Mouse (Mus musculus) lung, embryonic 15.5 days (tissue): ENCODE measurements around the gene Sct. TPM values are rescaled to one million over a fixed set of nuclear protein-coding genes. Genes with fewer than 3 reads are reported as not detected.

Experiments
- ATAC-seq: fragments of 200-750 bp; cut with Nextera tagmentation; 2 replicates; pipeline ENCODE4 v1.8.0; 2017; ENCODE audit warnings: moderate number of reproducible peaks, borderline replicate concordance; ENCODE audit not compliant: low FRiP score, low TSS enrichment; ENCODE audit errors: extremely low read depth
- H3K27ac ChIP-seq: fragments of 300-500 bp; sonication (generic); 2 replicates; pipeline ENCODE4 v1.5.1; 2015; ENCODE audit warnings: moderate library complexity, mild to moderate bottlenecking, inconsistent platforms
- H3K27me3 ChIP-seq: fragments of 300-500 bp; sonication (generic); 2 replicates; pipeline ENCODE4 v1.6.1; 2015; ENCODE audit warnings: inconsistent platforms
- H3K36me3 ChIP-seq: fragments of 300-500 bp; sonication (generic); 2 replicates; pipeline ENCODE4 v1.6.1; 2015; ENCODE audit warnings: inconsistent platforms
- H3K4me1 ChIP-seq: fragments of 300-500 bp; sonication (generic); 2 replicates; pipeline ENCODE4 v1.6.1; 2015; ENCODE audit warnings: inconsistent platforms
- H3K4me2 ChIP-seq: fragments of 300-500 bp; sonication (generic); 2 replicates; pipeline ENCODE4 v1.6.1; 2015; ENCODE audit warnings: inconsistent platforms, mild to moderate bottlenecking, moderate library complexity
- H3K4me3 ChIP-seq: fragments of 300-500 bp; sonication (generic); 2 replicates; pipeline ENCODE4 v1.5.1; 2015; ENCODE audit warnings: mild to moderate bottlenecking, inconsistent platforms
- H3K9ac ChIP-seq: fragments of 300-500 bp; sonication (generic); 2 replicates; pipeline ENCODE4 v1.6.1; 2015; ENCODE audit warnings: inconsistent platforms
- H3K9me3 ChIP-seq: fragments of 300-500 bp; sonication (generic); 2 replicates; pipeline ENCODE4 v1.6.1; 2016; ENCODE audit warnings: inconsistent platforms
- WGBS: fragments of 180-500 bp; shearing (Covaris S2); methylation state at CpG from one replicate; pipeline ENCODE4 v1.1.7; 2015; 5-methylcytosine and 5-hydroxymethylcytosine counted together
- polyA plus RNA-seq: library from polyadenylated mRNA; unstranded; fragments of >200 nt; fragmentation: Nextera tagmentation; extraction: Ambion mirVana; gene quantifications from 2 replicates; pipeline ENCODE4 v1.2.1, GENCODE M21; 2015

The Sct gene
- polyA plus RNA-seq, 1 experiment from 2014 or later: 2.3 TPM

- Histone ChIP-seq H3K36me3 (peaks cover 93% of the 10 kb centered on the region), H3K27ac (no peak overlapping the region), H3K4me3 (no peak overlapping the region), H3K9ac (no peak overlapping the region), H3K27me3 (no peaks in the 10 kb centered on the region), H3K4me1 (no peaks in the 10 kb centered on the region), H3K4me2 (no peak overlapping the region), H3K9me3 (no peaks in the 10 kb centered on the region)
- ATAC-seq: no peak
- WGBS: 85% methylated on average over 4 of the region's 4 CpGs
These were observed 25.6 kb upstream of the Sct start for GRCm38 (mm10) chr7:141304537-141304936.

DNA sequence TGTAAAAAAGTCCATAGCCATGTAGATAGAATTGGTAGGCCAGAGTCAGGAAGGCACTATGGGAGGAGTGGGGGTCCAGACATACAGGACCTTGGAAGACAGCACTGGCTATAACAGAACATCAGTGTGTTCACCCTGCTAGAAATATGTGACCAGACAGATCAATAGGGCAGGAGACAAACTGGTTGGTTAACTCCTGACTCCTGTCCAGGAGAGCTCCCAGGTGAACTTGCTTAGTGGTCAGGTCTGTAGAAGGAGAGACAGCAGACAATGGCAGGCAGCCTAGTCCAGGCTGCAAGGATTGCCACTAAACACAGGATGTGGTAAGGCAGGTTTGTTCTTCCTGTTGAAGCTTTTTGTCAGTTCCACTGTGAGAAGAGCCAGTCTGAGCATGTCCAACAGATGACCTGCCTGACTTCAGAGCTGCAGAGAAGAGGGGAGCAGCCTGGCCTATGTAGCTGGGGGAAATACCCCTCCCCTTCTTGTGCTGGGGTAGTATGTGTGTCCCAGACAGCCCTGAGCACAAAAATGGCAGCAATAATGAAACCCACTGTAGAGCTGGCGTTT is 23.9 kb upstream of the Sct start:
- Histone ChIP-seq H3K36me3 (peaks cover 77% of the 10 kb centered on the region), H3K9ac (no peak overlapping the region), H3K27ac (no peak overlapping the region), H3K9me3 (no peaks in the 10 kb centered on the region), H3K4me1 (no peaks in the 10 kb centered on the region), H3K27me3 (no peaks in the 10 kb centered on the region), H3K4me3 (no peak overlapping the region), H3K4me2 (no peak overlapping the region)
- no peak for ATAC-seq
- WGBS: 86% methylated on average over 1 of the region's 1 CpGs

DNA sequence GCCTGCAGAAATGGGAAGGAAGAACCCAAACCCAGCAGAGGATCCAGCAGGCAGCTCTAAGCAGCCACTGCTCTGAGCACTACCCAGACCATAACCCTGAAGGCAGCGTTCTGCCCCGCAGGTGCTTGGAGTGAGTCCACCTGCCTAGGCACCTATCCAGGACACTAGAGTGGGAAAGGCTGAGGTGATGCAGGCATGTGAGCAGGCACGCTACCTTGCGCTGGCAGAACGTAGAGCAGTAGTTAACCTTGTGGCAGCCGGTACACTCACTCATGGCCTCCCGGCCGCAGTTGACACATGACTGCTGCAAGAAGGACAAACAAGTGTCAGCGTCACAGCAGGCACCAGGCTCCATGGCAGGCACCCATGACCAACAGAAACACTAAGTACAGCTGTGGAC is 22.5 kb upstream of the Sct start:
- no peak overlapping the region for H3K9ac ChIP-seq
- no peaks in the 10 kb centered on the region for H3K4me1 ChIP-seq
- ATAC-seq: no peak
- H3K9me3 ChIP-seq: no peaks in the 10 kb centered on the region
- no peak overlapping the region for H3K4me3 ChIP-seq
- 91% methylated on average over 9 of the region's 9 CpGs for WGBS
- H3K4me2 ChIP-seq: no peak overlapping the region
- H3K36me3 ChIP-seq: peaks cover 69% of the 10 kb centered on the region
- H3K27me3 ChIP-seq: no peaks in the 10 kb centered on the region
- H3K27ac ChIP-seq: no peak overlapping the region

GRCm38 (mm10) chr7:141299175-141299574 is 20.2 kb upstream of the Sct start:
- Histone ChIP-seq H3K4me3 (no peak overlapping the region), H3K9me3 (no peaks in the 10 kb centered on the region), H3K4me2 (no peak overlapping the region), H3K27me3 (peaks cover 16% of the 10 kb centered on the region), H3K36me3 (peaks cover 47% of the 10 kb centered on the region), H3K27ac (no peak overlapping the region), H3K4me1 (peaks cover 10% of the 10 kb centered on the region), H3K9ac (no peak overlapping the region)
- ATAC-seq: no peak
- WGBS: 93% methylated on average over 8 of the region's 8 CpGs

DNA sequence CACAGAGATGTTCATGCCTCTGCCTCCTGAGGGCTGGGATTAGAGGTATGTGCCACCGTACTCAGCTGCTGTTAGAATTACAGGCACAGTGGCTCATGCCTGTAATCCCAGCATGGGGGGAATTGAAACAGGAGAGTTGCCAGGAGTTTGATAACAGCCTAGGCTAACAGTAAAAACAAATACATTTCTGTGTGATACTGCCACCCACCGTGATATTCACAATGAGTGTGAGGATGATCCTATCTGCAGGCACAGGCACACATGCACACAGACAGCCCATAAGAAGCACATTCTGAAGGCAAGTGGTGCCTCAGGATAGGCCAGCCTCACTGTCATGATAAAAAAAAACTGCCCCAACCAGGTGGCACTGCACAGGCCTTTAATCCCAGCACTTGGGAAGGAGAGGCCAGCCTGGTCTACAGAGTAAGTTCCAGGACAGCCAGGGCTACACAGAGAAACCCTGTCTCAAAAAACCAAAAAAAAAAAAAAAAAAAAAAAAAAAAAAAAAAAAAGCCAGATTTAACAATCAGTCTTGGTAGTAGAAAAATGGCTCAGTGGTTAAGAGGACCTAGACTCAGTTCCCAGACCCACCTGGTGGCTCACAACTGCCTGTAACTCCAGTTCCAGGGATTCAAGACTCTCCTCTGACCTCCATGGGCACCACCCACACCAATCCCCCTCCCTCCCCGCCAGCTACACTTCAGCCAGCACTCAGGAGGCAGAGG is 19.2 kb upstream of the Sct start:
- Histone ChIP-seq H3K4me3 (no peak overlapping the region), H3K9me3 (no peaks in the 10 kb centered on the region), H3K4me2 (no peak overlapping the region), H3K36me3 (peaks cover 38% of the 10 kb centered on the region), H3K27ac (no peak overlapping the region), H3K27me3 (peaks cover 26% of the 10 kb centered on the region), H3K9ac (no peak overlapping the region), H3K4me1 (peaks cover 18% of the 10 kb centered on the region)
- WGBS: 67% methylated on average over 3 of the region's 3 CpGs
- no peak for ATAC-seq

DNA sequence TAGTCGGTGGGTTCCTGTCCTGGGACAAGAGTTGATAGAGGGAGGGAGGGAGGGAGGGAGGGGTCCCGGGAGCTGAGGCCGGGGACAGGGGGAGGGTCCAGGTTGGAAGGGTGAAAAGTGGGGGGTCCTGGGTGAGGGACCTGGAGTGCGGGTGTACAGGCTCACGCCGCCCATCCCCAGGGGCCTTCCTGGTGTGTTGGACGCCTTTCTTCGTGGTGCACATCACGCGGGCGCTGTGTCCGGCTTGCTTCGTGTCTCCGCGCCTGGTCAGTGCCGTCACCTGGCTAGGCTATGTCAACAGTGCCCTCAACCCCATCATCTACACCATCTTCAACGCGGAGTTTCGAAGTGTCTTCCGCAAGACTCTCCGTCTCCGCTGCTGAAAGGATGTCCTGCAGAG is 15.5 kb upstream of the Sct start:
- WGBS: 5% methylated on average over 22 of the region's 22 CpGs
- Histone ChIP-seq H3K9me3 (no peaks in the 10 kb centered on the region), H3K27me3 (peaks cover 55% of the 10 kb centered on the region), H3K4me2 (peak overlapping the region; percentile 60), H3K4me3 (peak overlapping the region; percentile 32), H3K27ac (no peak overlapping the region), H3K36me3 (peaks cover 5% of the 10 kb centered on the region; the same call in 1 of the 2 replicates), H3K4me1 (peaks cover 31% of the 10 kb centered on the region), H3K9ac (no peak overlapping the region)
- no peak for ATAC-seq

DNA sequence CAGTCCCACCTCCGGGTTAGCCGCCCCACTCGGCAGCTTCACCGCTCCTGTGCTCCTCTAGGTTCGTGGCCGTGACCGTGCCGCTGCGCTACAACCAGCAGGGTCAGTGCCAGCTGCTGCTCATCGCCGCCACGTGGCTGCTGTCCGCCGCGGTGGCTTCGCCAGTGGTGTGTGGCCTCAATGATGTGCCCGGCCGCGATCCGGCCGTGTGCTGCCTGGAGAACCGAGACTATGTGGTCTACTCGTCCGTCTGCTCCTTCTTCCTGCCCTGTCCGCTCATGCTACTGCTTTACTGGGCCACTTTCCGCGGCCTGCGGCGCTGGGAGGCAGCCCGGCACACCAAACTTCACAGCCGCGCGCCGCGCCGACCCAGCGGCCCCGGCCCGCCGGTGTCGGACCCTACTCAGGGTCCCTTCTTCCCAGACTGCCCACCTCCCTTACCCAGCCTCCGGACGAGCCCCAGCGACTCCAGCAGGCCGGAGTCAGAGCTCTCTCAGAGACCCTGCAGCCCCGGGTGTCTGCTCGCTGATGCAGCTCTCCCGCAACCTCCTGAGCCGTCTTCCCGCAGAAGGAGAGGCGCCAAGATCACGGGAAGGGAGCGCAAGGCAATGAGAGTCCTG is 15.0 kb upstream of the Sct start:
- peaks cover 31% of the 10 kb centered on the region for H3K4me1 ChIP-seq
- H3K4me3 ChIP-seq: peak overlapping the region; percentile 32
- no peak overlapping the region for H3K27ac ChIP-seq
- WGBS: under 1% methylated on average over 53 of the region's 53 CpGs
- peak; percentile 31; the same call in 1 of the 2 replicates for ATAC-seq
- no peaks in the 10 kb centered on the region for H3K9me3 ChIP-seq
- H3K4me2 ChIP-seq: peak overlapping the region; percentile 60
- peaks cover 55% of the 10 kb centered on the region for H3K27me3 ChIP-seq
- peaks cover 5% of the 10 kb centered on the region; the same call in 1 of the 2 replicates for H3K36me3 ChIP-seq
- no peak overlapping the region for H3K9ac ChIP-seq

DNA sequence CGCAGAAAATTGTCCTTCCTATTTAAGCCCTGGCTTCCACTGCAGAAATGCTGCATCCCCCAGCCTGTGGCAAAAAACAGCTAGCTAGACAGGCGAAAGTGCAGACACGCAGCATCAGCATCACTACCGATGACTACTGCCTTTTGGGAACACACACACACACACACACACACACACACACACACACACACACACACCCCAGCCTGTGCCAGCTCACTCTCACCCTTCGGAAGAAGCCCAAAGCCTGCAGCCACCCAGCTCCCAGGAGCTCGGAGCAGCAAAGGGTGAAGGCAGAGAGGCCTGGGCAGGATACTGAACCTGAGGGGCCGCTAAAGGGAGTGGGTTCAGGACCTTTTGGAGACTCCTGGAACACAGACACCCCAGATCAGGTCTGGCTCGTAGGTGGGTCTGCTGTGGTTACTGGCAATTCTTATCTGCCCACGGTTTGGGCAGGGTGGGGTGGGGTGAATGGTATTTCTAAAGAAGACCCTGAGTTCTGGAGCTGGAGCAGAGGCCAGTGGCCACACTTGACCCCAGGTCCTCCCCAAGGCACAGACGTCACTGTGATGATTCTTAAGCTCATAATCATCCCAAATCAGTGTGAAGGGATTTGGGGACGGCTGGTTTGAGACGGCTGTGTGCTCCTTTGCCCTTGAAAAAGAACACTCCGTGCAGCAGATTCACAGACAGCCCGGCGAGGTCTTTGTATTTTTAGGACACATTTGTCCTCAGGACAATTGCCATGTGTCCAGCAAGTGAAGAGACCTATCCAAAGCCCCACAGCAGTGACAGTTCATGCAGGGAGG is 13.9 kb upstream of the Sct start:
- no peak for ATAC-seq
- H3K4me3 ChIP-seq: peak overlapping the region; percentile 47; the same call in 1 of the 2 replicates

GRCm38 (mm10) chr7:141291921-141292582 is 13.1 kb upstream of the Sct start, which contains the start of gene Drd4:
Drd4 (plus strand) TSS chr7:141292006.
- Histone ChIP-seq H3K4me2 (peak within 1 kb of the TSS; percentile 97), H3K36me3 (0 out of 2 replicates have a peak, but pooled peaks cover under 1% of the 10 kb centered on the region), H3K4me3 (peak within 1 kb of the TSS; percentile 47), H3K27me3 (peaks cover 58% of the 10 kb centered on the region), H3K4me1 (peaks cover 31% of the 10 kb centered on the region), H3K9me3 (no peaks in the 10 kb centered on the region), H3K27ac (no peak within 1 kb of the TSS), H3K9ac (peak within 1 kb of the TSS; percentile 47)
- peak; percentile 72; the same call in 1 of the 2 replicates for ATAC-seq
- 2% methylated on average over 46 of the region's 46 CpGs for WGBS

More for the DNA sequence above, 13.9 kb upstream of the Sct start:
- Histone ChIP-seq H3K9me3 (no peaks in the 10 kb centered on the region), H3K36me3 (peaks cover 5% of the 10 kb centered on the region; the same call in 1 of the 2 replicates), H3K4me1 (peaks cover 31% of the 10 kb centered on the region), H3K27me3 (peaks cover 58% of the 10 kb centered on the region), H3K4me2 (peak overlapping the region; percentile 97), H3K9ac (peak overlapping the region; percentile 47; the same call in 1 of the 2 replicates), H3K27ac (no peak overlapping the region)
- 44% methylated on average over 15 of the region's 15 CpGs for WGBS

GRCm38 (mm10) chr7:141288042-141288441 is 9.1 kb upstream of the Sct start:
- Histone ChIP-seq H3K4me2 (no peak overlapping the region), H3K4me3 (no peak overlapping the region), H3K9me3 (no peaks in the 10 kb centered on the region), H3K4me1 (peaks cover 12% of the 10 kb centered on the region), H3K36me3 (no peaks in the 10 kb centered on the region), H3K27me3 (peaks cover 31% of the 10 kb centered on the region), H3K27ac (no peak overlapping the region), H3K9ac (no peak overlapping the region)
- ATAC-seq: no peak
- 70% methylated on average over 3 of the region's 3 CpGs for WGBS

DNA sequence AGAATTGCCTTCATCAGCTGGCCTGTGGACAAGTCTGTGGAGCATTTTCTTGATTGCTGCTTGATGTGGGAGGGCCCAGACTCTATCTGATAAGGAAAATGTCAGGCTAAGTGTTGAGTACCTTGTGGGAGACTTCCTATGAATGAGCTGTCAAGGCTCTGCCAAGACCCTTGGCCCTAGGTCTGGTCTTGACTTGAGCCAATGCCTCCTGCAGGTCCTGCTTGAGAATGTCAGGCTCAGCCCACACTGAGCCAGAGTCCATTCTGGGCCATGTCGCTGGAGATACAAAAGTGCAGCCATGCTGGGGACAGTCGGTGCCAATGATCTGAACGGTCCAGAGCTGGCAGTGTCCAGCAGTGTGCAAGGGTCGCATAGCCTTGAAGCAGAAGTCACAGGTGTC is 3.8 kb upstream of the Sct start:
- Histone ChIP-seq H3K9ac (no peak overlapping the region), H3K4me1 (peaks cover 13% of the 10 kb centered on the region), H3K36me3 (no peaks in the 10 kb centered on the region), H3K9me3 (no peaks in the 10 kb centered on the region), H3K27me3 (peaks cover 4% of the 10 kb centered on the region; the same call in 1 of the 2 replicates), H3K4me3 (no peak overlapping the region), H3K4me2 (no peak overlapping the region), H3K27ac (no peak overlapping the region)
- WGBS: 77% methylated on average over 4 of the region's 4 CpGs
- ATAC-seq: no peak
